Mouse (Mus musculus) urinary bladder, adult 18-20 months (tissue): Measurements from ENCODE around the gene Olfr435.
"Not testable (repeated sequence)": the region's sequence is repeated elsewhere in the genome, so short reads cannot be mapped to it uniquely, and the experiment has no call there.

Experiments used
- DNase-seq, 2 experiments: peaks; one replicate each; pipeline ENCODE4 v3.0.0; 2022; ENCODE audit warnings: low spot score in 2 of 2, mixed read lengths in 2 of 2

Olfr435 gene

DNA sequence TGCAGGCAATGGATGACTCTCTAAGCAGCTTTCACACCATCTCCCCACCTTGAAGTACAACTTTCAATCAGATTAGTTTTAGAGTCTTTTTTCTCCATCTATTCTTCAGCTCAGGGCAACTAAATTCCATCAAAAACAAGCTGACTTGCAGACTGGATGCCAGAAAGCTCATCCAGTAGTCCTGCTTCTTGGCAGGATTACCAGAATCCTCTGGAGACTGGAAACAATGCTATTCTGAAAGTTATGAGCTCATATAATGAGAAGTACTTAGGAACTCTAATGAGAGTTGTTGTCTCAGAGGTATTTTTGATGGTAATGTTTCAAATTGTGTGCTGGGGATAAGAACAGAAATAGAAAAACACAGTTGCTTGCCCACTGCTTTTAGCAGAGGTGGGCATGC, at the start of gene Olfr435:
Gene Olfr435 (plus strand): TSS at position 366 of the 400 bp plus-strand sequence.
- no peak for DNase-seq

DNA sequence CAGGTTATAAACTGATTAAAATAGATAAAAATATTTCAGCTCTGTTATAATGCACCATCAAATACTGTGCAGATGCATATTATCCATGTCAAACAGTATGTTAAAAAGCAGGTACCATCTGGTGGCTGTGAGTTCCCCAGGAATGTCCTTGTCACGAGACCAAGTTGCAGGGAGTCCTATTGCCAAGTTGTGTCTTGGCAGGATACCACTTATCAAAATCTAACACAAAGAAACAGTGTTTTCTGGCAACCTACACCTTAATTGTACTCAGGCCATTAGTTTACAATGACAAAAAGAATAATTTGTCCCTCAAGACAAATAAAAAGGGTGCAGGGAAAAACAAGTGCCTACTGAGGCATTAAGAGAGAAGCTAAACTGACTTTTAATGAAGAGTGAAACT, 37.4 kb upstream of the Olfr435 start:
- DNase-seq, result no peak

DNA sequence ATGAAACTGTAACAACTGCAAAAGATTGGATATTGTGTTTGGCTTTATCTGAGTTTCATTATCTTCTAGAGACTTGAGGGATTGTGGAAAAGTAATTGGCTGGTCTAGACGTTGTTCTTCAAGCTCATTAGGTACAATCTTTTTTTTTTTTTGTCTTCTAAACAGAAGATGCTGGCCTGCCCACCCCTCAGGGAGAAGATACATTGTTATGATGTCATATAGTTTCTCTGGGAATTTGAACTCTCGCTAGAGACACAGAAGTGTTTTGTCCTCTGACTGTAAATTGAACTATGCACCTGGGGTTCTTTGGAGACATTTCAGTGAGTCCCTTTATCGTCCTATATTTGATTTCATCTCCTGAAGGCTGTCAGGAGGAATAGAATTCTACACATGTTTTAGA, 34.0 kb upstream of the Olfr435 start, which contains the start of gene Olfr437:
Gene Olfr437 (plus strand): TSS at position 301 of the 400 bp plus-strand sequence.
- DNase-seq, result no peak

DNA sequence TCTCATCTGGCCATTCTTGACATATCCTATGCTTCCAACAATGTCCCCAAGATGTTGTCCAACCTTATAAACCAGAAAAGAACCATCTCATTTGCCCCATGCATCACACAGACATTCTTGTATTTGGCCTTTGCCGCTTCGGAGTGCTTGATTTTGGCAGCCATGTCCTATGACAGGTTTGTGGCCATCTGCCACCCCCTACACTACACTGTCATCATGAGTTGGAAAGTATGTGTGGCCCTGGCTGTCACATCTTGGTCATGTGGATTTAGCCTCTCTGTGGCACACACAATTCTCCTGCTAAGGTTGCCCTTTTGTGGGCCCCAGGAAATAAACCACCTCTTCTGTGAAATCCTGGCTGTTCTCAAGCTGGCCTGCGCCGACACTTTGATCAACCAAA, 29.7 kb upstream of the Olfr435 start:
- no peak for DNase-seq

DNA sequence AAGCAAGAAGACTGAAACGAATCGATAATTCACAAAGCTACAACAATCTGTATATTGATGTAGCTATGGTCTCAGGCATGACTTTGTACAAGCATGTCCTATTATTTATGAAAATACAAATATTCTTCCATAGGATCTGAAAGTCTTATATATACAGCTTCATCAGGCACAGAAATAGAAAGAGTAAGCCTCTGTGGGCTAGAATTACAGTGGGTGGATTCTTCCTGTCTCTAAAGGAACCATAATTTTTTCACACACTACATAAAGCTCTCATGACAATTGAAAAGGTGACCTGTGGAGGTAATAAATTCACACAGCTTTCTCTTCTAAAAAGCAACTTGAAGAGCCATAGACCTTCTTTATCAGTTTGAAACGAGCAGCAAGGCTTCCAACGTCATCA, 25.1 kb upstream of the Olfr435 start, which contains the start of gene Olfr13:
Gene Olfr13 (plus strand): TSS at position 301 of the 400 bp plus-strand sequence.
- no peak for DNase-seq

DNA sequence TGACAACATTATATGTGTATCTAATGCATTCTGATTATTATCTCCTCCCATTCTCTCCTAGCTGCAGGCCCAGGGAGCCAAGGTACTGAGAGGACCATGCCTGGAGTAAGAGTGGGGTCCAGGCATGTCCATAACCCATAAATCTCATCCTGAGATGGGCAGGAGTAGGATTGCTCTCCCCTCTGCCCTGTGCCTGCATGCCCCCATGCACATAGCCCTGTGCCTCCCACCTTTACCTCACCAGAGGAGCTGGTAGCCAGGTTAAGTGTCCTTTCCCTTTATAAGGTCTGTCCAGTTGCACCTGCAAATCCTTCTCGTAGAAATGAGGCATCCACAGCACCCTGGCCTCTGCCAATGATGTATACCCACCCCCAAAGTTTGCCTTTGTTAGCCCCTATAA, 18.8 kb upstream of the Olfr435 start:
- DNase-seq, result no peak

DNA sequence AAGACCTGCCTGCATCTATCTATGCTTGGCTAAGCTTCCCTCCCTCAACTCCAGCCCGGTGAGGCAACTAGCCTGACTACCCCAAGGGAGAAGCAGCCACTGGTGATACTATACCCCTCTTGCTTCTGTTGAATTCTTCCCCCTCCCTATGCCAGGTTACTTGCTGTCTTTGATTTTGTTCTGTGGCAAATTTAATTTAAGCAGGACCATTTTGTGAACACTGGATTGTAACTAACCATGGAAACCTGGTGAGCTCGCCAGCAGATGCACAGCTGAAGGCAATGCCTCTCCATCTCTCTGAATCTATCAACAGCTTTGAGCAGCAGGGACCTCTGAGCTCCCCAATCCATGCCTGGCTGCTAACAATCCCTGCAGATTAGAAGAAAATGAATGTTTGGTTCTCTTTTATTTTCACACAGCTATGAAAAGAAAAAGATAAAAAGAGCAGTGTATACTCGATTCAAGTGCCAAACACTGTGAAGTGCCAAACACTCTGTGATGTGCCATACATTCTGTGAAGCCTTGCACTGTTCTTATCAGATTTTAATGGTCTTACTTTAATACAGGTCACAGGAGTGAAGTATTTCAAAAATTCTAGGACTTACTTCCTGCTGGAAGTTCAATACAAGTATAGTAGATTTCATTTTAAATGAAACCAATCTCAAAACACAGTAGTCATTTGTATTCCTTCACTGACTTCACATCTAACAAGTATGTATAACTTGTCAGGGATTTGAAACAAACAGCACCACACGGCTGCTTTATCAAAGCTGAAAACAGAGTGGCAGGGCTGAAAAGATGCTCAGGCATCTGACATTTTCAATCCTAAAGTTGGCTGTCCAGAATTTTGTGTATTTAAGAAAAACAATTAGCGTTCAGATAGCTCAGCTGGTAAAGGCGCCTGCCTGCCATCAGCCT, 18.1 kb upstream of the Olfr435 start:
- no peak for DNase-seq

DNA sequence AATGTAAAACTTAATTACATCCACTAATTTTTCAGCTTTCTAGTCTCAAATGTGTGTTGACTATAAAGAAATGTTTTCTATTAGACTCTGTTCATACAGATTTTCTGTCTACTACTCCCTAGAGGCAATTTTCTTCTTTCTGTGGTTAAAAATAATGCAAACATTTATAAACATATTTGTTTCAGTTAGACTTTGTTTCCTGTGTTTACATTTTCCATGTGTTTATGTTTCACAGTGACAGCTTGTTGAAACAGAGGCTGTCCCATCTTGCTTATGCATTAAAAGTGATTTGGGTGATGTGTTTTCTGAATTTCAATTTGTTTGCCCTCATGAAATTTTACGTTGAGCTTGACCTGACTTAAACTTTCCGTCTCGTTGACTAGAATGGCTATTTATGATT, 6.0 kb upstream of the Olfr435 start:
- no peak for DNase-seq

DNA sequence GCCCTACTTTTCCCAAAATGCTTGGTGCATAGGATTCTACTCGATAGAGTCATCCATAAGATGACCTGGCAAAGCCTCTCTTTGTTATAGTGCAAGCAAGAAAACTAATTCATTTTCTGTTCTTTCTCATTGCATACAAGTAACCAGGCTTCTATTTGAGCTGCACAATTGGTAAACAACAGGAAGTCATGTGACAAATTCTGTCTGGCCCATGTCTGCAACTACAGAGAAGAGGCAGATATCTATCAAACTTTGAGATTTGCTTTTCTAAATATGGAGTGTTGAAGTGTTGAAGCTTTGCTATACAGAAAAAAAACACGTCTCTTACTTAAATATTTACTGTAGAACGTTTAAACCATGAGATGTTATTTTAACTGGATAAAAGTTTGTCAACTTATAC, 1.1 kb downstream of the Olfr435 start:
- DNase-seq, result no peak

DNA sequence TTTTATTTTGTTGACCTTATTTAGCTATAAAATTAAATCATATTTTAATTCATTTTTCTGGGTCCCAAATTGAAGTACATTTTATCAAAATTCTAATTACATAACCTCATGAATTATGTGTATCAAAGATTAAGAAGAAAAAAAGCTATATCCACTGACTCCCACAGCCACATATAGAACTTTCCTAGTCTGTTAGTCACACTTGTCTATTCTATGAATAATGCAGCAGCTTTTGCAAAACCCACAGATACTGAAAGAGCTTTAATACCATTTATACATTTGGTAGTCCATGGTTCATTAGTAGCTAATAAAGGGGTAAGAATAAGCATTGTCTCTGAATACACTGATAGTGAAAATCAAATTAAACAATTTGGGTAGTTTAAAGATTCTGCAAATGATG, 5.8 kb downstream of the Olfr435 start:
- no peak for DNase-seq

DNA sequence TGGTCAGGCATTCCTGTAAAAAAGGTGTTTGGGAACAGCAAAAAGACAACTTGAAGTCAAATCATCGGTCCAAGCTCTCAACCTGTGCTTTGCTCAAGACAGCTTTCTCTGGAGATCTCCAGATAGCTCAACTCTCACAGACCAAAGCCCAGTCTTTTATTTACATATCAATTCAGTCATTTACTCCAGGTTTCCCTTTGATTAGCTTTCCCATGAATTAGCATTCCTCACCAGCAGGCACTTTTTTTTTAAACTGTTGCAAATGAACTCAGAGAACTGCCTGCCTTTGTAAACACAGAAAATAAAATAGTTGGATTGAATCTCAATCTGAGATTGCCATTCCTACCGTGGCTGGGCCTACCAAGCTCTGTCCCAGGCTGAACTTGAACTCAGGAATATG, 8.4 kb downstream of the Olfr435 start:
- no peak for DNase-seq

DNA sequence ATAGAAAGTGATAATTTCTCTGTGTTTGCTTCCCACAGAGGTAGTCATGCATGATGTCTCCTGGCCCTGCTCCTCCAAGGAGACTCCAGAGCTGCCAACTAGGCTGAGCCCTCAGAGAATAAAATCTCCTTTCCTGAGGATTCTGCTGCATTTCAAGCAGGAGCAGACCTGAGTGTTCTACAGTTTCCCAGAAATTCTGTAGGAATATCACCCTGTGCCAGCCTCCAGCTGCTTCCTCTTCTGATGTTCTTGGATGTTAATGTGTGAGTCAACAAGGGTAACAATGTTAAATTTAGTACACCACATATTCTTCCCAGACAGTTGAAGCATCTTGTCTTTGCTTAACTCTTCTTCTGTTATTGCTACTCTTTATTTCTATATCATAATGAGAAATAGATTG, 15.9 kb downstream of the Olfr435 start, which contains the start of gene Olfr434:
Gene Olfr434 (plus strand): TSS at position 149 of the 400 bp plus-strand sequence.
- not testable (repeated sequence) for DNase-seq

DNA sequence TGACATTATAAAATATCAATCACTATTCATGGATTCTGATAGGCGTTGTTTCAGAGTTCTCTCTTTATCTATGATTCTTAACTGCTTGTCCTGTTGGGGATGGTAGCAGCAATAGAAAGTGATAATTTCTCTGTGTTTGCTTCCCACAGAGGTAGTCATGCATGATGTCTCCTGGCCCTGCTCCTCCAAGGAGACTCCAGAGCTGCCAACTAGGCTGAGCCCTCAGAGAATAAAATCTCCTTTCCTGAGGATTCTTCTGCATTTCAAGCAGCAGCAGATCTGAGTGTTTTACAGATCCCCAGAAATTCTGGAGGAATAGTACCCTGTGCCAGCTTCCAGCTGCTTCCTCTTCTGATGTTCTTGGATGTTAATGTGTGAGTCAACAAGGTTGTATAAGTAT, 34.3 kb downstream of the Olfr435 start, which contains the start of gene Olfr47:
Gene Olfr47 (plus strand): TSS at position 275 of the 400 bp plus-strand sequence.
- DNase-seq, result not testable (repeated sequence)

DNA sequence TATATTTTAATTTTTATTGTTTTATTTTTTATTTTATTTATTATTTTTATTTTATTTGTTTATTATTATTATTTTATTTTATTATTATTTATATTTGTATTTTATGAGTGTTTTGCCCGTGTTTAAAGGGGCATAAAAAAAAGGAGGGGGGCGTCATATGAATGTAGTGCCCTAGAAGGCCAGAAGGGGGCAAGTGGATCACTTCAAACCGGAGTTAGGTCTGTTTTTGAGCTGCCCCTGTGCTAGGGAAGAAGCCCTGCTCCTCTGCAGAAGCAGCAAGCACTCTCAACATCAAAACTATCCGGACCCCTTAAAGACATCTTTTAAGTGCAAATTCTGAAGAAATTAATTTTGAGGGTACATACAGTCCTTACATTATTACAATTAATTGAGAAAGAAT, 45.1 kb downstream of the Olfr435 start:
- no peak for DNase-seq

DNA sequence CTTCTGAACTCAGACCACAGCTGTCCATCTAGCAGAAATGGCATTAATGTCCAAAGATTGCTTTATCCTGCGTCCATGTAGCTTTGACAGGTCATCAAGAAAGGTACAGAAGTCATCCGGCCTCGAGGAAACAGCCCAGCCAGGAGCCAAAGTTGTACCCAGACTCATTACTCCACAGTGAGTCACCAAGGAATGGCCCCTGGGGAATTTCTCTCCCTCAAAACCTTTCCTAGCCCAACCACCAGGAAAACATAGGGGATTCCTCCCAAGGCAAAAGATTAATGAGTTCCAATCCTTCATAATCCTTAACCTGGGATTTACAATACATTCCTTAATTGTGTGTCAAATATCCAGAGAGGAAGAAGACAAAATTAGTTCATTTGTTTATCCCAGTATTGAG, 50.5 kb downstream of the Olfr435 start:
- no peak for DNase-seq

DNA sequence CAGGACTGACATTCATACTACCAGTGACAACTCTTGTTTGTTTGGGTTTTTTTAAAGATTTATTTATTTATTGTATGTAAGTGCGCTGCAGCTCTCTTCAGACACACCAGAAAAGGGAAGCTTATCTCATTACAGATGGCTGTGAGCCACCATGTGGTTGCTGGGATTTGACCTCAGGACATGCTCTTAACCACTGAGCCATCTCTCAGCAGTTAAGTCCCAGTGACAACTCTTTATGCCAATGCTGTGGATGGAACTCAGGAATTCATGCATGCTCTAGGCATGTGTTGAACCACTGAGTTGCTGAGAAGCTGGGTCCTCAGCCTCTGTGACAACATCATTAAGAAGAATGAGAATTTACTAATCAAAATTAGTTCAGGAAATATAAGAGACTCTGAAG, 56.0 kb downstream of the Olfr435 start:
- no peak for DNase-seq
